Mouse (Mus musculus) kidney, adult 2 months (tissue): Measurements from ENCODE around the gene Hoxc5.

Experiments used
- CTCF ChIP-seq: fragments of 200-500 bp; conservative IDR thresholded peaks from 2 replicates; pipeline ENCODE4 v1.5.1; 2011; ENCODE audit warnings: low read depth, mild to moderate bottlenecking, control low read depth, low read length, moderate library complexity, mixed read lengths; ENCODE audit not compliant: insufficient read depth, insufficient read length
- POLR2A ChIP-seq: fragments of 200-500 bp; IDR thresholded peaks from one replicate; pipeline ENCODE4 v1.6.1; 2011; ENCODE audit warnings: low read depth, low read length, control low read depth

GRCm38 (mm10) chr15:103020899-103021418, 53.7 kb downstream of the Hoxc5 start:
- no peak for TF ChIP-seq CTCF
- no peak for TF ChIP-seq POLR2A
